Mouse (Mus musculus) urinary bladder, adult 18-20 months (tissue): ENCODE measurements around the gene Fhl2.
A peak's percentile ranks its signal among the peaks of the same experiment; 100 is the strongest.

ENCODE experiments used
- DNase-seq, 2 experiments: peaks; one replicate each; pipeline ENCODE4 v3.0.0; 2022; ENCODE audit warnings: low spot score in 2 of 2, mixed read lengths in 2 of 2

Gene Fhl2

GRCm38 (mm10) chr1:43110556-43110955, 86.2 kb downstream of the Fhl2 start:
- peak in 1 of 2 experiments; percentile 25 for DNase-seq

DNA sequence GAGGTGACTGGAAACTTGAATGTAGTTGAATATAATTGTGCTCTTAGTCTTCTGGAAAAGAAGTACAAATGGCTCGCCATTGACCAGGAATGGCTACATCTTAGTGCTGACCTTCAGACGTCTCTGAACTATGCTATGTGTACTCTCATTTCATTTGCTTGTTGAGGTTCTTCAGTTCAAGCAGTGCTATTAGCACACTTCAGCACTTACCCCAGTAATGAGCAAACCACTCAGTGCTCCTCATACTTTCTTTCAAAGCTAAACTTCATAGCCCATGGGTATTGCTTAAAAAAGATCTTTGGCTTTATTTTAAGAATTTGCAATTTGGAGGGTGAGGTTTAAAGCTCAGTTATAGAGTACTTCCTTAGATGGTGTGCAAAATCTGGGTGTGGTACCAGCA, 88.1 kb downstream of the Fhl2 start:
- no peak for DNase-seq

- peak; percentile 83 to 97 for DNase-seq
Measured at GRCm38 (mm10) chr1:43098031-43098984, 98.5 kb downstream of the Fhl2 start, which contains the start of the genes Tgfbrap1 and AI597479. Gene Tgfbrap1 (minus strand): TSS chr1:43098637. Gene AI597479 (plus strand): TSS chr1:43098710.

GRCm38 (mm10) chr1:43094206-43094605, 102.6 kb downstream of the Fhl2 start:
- DNase-seq: no peak

- peak; percentile 53 to 79 for DNase-seq
Measured at GRCm38 (mm10) chr1:43092056-43093015, 104.4 kb downstream of the Fhl2 start.

- DNase-seq: peak in 1 of 2 experiments; percentile 8
Measured at GRCm38 (mm10) chr1:43091306-43092055, 105.3 kb downstream of the Fhl2 start.

DNA sequence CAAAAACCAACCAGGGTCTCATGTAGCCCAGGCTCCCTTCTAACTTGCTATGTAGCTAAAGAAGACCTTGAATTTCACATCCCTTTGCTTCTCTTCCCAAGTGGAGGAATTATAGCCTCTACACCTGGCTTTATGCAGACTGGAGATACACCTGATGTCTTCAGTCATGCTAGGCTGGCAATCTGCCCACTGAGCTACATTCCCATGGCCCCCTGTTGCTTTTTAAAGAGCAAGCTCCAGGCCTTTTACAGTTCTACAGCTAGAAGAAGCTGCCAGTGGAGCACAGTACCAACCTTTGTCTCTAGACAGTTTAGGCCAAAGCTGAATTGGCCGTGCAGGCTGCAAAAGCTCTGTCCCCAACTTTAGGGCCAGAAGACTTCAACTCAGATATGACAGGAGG, 106.4 kb downstream of the Fhl2 start:
- DNase-seq: no peak

DNA sequence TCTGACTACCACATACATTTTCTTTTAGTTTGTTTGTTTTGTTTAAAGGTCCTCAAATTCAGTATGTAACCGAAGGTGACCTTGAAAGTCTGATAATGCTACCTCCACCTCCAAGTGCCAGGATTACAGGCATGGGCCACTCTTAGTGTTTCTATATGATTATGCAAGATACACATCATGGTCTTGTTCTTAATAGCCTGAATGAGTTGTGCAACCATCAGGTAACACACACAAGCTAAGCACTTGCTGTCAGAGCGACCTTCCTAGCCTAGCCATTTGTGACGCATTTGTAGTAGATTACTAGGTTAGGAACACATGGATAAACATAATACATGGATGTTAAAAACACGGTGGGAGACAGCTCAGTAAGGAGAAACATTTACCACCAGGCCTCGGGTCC, 113.8 kb downstream of the Fhl2 start:
- no peak for DNase-seq

DNA sequence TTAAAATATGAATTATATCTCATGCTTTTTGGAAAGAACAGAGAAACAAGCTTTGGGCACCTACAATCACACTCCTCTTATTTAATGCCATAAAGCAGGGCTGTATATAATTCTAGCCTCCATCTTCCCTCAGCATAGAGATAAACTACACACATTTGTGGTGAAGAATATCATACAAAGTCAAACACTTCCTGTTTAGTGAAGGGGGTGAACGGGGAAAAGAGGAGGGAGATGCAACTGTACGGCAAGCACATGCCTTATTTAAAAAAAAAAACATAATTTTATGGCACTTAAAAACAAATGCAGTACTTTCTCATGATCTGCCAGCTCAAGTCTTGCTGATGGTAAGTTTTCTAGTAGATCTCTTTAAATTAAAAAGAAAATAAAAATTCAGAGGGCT, 118.7 kb downstream of the Fhl2 start:
- no peak for DNase-seq

- DNase-seq: no peak
Measured at GRCm38 (mm10) chr1:43074791-43075190, 122.0 kb downstream of the Fhl2 start.
